Mouse (Mus musculus) left cerebral cortex, adult 11 months (tissue): Measurements from ENCODE around the gene Akap10.
"Not testable (repeated sequence)": the region's sequence is repeated elsewhere in the genome, so short reads cannot be mapped to it uniquely, and the experiment has no call there.

Source experiments
- DNase-seq: peaks from one replicate; pipeline ENCODE4 v3.0.0; 2022; ENCODE audit warnings: low spot score

The Akap10 gene

GRCm38 (mm10) chr11:61930640-61931586 is 861 bp upstream of the Akap10 start:
- DNase-seq, result no peak

DNA sequence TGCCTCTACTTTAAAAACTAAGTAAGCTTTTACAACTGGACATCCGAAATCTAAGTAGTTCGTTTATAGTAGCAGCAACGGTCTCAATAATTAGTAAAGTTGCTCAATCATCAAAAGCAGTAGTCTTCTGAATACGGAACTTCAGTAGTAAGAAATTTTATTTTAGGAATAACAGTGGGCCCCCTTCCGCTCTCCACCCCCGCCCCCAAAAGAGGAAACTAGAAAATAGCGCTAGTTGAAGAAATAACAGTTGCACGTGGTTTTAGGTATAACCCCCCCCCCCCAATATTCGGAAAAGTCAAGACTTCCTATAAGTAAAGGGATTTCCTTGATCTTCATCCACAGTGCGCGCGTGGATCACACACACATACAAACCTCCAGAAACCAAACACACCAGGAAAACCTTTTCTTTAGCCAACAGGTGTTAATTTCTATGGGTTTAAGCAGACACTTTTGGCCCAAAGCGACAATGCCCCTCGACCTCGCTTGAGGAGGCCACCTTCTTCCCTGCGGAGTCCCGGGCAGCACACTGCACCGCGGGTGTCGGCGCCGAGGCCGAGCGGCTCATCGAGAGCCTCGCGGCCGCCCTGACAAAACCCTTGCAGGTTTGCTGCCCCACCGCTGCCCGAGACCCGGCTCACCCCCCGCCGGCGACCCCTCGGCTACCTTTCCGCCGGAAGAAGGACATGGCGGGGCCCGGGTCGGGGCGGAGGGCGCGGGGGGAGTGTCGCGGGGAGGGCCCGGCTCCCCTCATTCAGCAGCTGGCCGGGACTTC is 542 bp downstream of the Akap10 start:
- no peak for DNase-seq

DNA sequence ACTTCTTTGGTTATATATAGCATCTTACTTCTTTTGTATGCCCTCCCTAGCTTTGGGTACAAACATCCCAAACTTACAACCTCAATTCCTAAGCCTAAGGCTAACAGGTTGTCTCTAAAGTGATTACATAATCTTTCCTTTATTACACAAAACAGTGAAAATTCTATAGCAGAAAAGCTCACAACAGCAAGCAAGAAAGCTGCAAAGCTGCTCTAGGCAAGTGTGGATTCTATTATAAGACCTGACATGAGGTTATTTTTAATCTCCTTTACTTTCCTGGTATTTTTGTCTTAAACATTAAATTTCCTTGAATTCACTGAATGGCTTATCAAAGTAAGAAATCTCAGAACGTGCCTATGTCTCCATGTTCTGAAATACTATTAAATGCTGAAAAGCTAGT is 6.7 kb downstream of the Akap10 start:
- DNase-seq, result no peak

GRCm38 (mm10) chr11:61919702-61920101 is 10.3 kb downstream of the Akap10 start:
- no peak for DNase-seq

- no peak for DNase-seq
These were observed 21.7 kb downstream of the Akap10 start for GRCm38 (mm10) chr11:61908315-61908714.

DNA sequence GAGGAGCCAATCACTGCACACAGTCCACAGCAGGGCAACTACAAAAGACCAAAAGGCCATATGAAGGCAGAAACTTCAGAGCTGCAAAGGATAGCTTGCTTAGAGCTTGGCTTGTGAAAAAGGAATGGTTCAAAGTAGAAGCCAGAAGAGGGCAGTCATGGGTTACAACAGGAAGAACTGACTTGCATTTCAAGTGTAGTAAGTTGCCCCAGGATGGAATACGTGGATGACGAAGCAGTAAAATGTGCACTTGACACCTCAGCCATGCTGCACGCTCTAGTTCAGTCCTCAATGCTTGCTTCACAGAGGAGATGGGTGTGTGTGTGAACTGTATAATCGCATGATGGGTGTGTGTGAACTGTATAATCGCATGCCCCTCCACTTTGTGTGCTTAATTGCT is 47.9 kb downstream of the Akap10 start:
- no peak for DNase-seq

DNA sequence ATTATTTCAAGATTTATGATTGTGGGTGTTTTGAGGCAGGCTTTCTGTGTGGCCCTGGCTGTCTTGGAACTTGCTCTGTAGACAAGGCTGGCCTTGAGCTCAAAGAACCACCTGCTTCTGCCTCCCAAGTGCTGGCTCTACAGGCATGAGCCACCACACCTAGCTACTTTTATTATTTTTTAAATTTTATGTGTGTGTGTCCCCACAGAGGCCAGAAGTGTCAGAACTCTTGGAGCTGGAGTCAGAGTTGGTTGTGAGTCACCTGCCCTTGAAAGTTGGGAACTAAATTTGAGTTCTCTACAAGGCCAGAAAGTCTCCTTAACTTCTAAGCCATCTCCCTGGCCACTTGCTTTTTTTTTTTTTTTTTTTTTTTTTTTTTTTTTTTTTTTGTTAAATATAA is 50.1 kb downstream of the Akap10 start:
- DNase-seq, result no peak

DNA sequence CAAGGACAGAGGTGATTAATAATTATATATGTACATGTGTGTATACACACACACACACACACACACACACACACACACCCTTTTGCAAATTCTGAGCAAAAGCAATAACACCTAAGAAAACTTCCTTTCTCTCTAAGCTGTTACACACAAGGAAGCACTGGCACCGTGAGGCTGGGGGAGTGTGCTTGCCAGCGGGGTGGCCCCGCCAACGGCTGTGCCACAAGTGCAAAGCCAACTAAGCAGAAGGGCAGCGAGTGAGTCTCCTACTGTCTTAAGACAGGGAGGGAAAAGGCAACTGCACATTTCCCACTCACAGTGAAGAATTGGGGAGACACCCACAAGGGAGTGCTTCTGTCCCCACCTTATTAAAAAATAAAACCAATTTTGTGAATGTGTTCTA is 58.2 kb downstream of the Akap10 start:
- no peak for DNase-seq

GRCm38 (mm10) chr11:61866856-61867255 is 63.2 kb downstream of the Akap10 start:
- DNase-seq, result no peak

DNA sequence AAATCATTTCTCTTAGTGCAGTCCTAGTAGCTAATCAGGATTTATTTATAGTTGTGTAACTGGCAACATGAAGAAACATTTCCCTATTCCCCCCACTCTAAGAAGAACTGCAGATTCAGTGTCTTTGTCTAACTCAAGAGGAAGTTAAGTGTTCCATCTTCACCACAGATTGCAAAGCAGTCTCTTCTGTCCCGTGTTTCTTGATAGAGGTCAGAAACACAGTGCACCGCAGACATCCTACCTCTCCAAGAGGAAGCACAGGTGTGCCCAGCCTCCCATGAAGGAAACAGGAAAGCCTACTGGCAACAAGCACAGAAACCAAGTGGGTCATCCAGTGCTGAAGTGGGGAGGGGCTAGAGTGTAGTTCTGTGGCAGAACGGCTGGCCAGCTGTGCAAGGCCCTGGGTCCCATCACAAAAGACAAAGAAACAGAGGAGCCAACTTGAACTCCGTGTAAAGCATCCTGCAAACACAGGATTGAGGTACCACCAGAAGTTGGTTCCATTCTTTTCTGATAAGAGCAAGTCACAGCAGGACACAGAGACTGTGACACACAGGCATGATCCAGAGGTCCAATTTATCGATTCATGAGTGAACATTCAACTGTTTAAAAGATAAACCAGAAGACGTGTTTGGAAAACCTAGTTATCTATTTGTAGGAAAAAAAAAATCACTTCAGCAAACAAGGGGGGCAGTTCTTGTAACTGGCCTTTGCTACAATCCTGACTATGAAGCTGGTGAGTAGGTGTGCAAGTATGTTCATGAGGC is 68.1 kb downstream of the Akap10 start:
- DNase-seq, result no peak

DNA sequence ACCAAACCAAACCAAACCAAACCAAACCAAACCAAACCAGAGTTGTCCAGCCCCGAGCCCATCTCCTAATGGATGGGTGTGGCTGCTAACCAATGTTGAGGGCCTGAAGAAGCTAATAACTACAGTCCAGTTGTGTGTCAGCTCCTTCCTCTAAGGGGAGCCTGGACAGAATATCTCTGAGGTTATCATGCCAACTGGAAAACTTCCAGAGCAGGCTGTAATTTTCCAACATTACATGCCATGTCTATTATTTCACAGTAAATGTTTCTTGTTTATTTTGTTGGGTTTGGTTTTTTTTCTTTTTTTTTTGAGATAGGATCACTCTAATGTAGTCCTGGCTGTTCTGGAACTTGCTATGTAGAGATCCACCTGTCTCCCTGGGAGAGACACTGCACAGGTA is 70.7 kb downstream of the Akap10 start:
- no peak for DNase-seq

DNA sequence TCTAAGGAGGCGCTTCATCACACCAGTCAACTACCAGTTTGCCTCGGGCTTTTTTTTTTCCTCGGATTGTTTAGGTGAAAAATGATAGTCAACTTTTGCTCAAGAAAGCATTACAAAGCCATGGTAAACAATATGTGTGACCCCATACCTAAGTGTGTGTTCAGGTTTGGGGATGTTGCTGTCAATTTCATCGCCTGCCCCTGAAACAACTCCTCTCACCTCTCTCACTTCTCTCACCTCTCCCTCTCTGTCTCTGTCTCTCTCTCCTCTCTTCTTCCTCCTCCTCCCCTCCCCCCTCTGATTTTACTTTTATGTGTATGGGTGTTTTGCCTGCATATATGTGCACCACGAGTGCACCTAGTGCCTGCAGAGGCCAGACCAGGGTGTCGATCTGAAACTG is 74.5 kb downstream of the Akap10 start:
- DNase-seq, result no peak

DNA sequence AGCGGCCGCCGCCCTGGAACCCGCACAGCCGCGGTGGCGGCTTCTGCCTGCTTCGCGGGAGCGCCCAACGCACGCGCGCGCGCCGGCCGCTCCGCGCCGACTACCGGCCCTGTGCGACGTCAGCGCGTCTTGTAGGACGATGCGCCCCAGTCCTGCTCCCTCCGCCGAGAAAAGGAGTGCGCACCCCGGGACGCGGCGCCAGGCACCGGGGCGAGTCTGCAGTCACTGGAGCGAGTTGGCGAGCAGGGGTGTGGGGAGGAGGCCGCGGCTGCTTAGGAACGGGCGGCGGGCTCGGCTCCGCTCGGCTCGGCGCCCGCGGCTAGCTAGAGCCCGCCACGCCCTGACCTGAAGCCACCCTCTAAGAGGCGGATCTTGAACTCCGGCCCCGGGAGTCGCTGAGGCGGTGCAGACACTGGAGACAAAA is 75.1 kb downstream of the Akap10 start, which contains the start of gene Ulk2:
Gene Ulk2, minus strand, starts transcription at position 86 of the 424 bp plus-strand sequence.
- DNase-seq, result peak; percentile 79

DNA sequence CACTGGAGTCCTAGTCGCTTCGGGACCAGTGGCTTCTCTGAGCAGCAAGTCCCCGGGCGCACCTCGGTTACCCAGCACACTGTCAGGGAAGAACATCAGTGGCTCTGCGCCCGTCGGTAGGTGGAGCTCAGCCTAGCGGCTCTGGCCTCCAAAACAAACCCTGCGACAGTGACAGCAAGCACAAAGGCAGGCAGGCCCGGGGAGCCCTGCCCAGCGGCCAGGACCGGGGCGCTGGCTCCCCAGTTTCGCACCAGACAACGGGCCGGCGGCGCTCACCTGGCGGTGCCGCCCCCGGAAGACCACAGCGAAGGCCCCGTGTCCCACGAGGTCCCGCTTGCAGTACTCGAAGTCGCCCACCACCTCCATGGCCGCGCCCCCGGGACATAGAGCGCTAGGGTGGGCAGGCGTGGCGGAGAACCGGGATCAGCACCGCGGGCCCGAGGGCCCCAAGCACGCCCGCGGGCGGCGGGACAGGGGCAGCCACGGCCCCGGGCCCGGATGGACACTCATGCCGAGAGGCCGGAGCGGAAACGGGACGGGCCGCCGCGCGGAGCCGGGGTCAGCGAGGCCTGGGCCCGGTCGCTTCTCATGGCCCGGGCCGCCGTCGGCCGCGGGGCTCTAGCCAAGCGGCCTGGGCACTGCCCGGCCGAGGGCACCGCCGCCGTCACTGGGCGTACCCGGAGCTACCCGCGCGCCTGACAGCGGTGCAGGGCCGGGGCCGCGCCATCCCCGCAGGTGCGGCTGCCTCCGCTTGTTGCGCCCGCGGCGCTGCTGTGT is 75.7 kb downstream of the Akap10 start:
- peak; percentile 72 for DNase-seq

- DNase-seq, result no peak
These were observed 76.4 kb downstream of the Akap10 start for GRCm38 (mm10) chr11:61853659-61854058.

- DNase-seq, result no peak
These were observed 77.1 kb downstream of the Akap10 start for GRCm38 (mm10) chr11:61852916-61853315.

- DNase-seq, result no peak
These were observed 78.9 kb downstream of the Akap10 start for GRCm38 (mm10) chr11:61851195-61851594.

- DNase-seq, result not testable (repeated sequence)
These were observed 89.4 kb downstream of the Akap10 start for GRCm38 (mm10) chr11:61840663-61841062.

DNA sequence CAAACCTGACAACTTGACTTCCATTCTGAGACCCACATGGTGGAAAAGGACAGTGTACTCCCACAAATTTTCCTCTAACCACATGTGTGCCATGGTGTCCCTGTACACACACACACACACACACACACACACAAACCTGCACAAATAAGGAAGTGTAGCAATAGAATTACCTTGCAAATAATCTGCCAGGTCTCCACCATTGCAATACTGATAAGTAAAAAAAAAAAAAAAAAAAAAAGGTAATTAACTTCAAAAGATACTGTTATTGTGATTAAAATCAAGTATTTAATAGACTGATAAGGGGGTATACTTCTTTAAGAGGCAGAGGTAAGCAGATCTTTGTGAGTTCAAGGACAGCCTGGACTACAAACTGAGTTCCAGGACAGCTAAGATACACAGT is 90.1 kb downstream of the Akap10 start:
- DNase-seq, result no peak

DNA sequence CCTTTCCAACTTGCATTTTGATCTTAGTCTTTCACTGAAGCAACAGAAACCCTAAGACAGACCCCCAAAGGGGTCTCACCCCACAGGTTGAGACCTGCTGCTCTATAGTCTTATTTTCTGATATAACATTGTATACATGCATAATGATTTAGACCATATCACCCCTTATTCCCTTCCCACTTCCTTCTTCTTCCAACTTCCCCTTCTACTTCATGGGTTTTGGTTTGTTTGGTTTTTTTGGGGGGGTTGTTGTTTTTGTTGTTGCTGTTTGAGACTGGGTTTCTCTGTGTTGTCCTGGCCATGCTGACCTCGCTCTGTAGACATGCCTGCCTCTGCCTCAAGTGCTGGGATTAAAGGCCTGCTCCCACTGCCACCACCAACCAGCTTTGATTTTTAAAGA is 90.9 kb downstream of the Akap10 start:
- no peak for DNase-seq
